In the genomic region with DNA sequence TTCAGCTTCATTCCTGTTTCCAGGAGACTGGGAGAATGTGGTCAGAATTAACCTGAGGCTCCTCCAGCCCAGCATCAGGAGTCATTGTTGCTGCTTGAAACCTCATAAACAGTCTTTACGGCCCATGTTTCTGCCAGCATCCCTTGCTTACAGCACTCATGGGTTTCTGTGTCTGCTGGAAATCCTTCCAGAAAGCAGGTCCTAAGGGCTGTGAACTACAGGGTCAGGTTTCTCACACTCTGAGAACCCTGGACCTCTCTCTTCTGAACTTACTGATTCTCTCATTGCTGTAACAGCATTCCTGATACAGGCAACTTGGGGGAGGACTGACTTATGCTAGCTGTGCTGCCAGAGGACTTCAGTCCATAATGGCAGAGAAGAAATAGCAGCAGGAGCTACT, we compare ENCODE assay signal across 23 mouse cellular contexts. TPM values are rescaled to one million over a fixed set of nuclear protein-coding genes. Genes with fewer than 3 reads are reported as not detected.
DNase-seq lines count a peak whose midpoint lies in the region; ATAC-seq and TF ChIP-seq lines count a peak whose summit lies in the region.
"Had no signal": no experiment of that assay in that cellular context is flagged by ENCODE, and none has a peak within 500 bp of the region (broad histone marks: within the 10 kb centered on the region; RNA-seq: fewer than 3 reads in every experiment).

No protein-coding gene starts in this region.

- peak; percentile 63 for DNase-seq in heart, adult 11 months
- no peak for DNase-seq in heart, adult 2 months
- DNase-seq in limb, embryonic 10.5 days (ENCODE audit: low spot score), result no peak
- DNase-seq in midbrain, embryonic 11.5 days (ENCODE audit: low spot score, missing footprints), result peak; percentile 71
- DNase-seq in midbrain, postnatal 0 days (ENCODE audit: low spot score), result no peak
- no peak for DNase-seq in limb, embryonic 14.5 days (ENCODE audit: low spot score)
- DNase-seq in kidney, adult 18-20 months, result no peak
- DNase-seq: adrenal gland, adult 2 months; adrenal gland, adult 8-10 months; adrenal gland, postnatal 10 days; adrenal gland, postnatal 14 days; adrenal gland, postnatal 25 days; adrenal gland, postnatal 36 days; B cell, adult 2 months; cerebellum, adult 11 months; cerebellum, adult 11-12 months had no signal

- 98% methylated on average over 1 of the region's 1 CpGs for WGBS in heart, adult 2 months
- 56% methylated on average over 1 of the region's 1 CpGs for WGBS in limb, embryonic 12.5 days
- WGBS in limb, embryonic 10.5 days, result 75% methylated on average over 1 of the region's 1 CpGs
- 88% methylated on average over 1 of the region's 1 CpGs for WGBS in midbrain, embryonic 11.5 days
- 97% methylated on average over 1 of the region's 1 CpGs for WGBS in midbrain, postnatal 0 days
- WGBS in limb, embryonic 14.5 days, result 39% methylated on average over 1 of the region's 1 CpGs

- no peak overlapping the region for H3K9ac ChIP-seq in heart, adult 2 months (ENCODE audit: low read depth, low read length)
- H3K9ac ChIP-seq in limb, embryonic 12.5 days (replicated peaks), result no peak overlapping the region
- H3K9ac ChIP-seq in midbrain, embryonic 11.5 days (ENCODE audit: low read length), result no peak overlapping the region
- no peak overlapping the region for H3K9ac ChIP-seq in midbrain, postnatal 0 days (replicated peaks; ENCODE audit: low read length, poor library complexity, severe bottlenecking)
- H3K9ac ChIP-seq in limb, embryonic 14.5 days (ENCODE audit: low read depth, low read length, severe bottlenecking), result no peak overlapping the region

- H3K9me3 ChIP-seq in limb, embryonic 12.5 days, result no peaks in the 10 kb centered on the region
- H3K9me3 ChIP-seq in limb, embryonic 10.5 days (replicated peaks), result no peaks in the 10 kb centered on the region
- no peaks in the 10 kb centered on the region for H3K9me3 ChIP-seq in midbrain, embryonic 11.5 days (ENCODE audit: control insufficient read depth, low read length)
- H3K9me3 ChIP-seq in midbrain, postnatal 0 days (ENCODE audit: low read length), result no peaks in the 10 kb centered on the region
- H3K9me3 ChIP-seq in limb, embryonic 14.5 days (ENCODE audit: control insufficient read depth, low read length), result no peaks in the 10 kb centered on the region
- H3K9me3 ChIP-seq: G1E had no signal

- TF ChIP-seq POLR2A in heart, adult 2 months (IDR thresholded peaks at IDR 0.05; ENCODE audit: insufficient read depth, low read depth, low read length), result no peak
- TF ChIP-seq POLR2A in limb, embryonic 14.5 days (IDR thresholded peaks at IDR 0.05; ENCODE audit: borderline replicate concordance, extremely low read depth, insufficient read depth, insufficient read length), result no peak

- H3K4me2 ChIP-seq in limb, embryonic 12.5 days, result no peak overlapping the region
- no peak overlapping the region for H3K4me2 ChIP-seq in midbrain, embryonic 11.5 days
- no peak overlapping the region for H3K4me2 ChIP-seq in midbrain, postnatal 0 days (ENCODE audit: low read depth, low read length, poor library complexity, severe bottlenecking)
- H3K4me2 ChIP-seq in limb, embryonic 14.5 days (replicated peaks; ENCODE audit: low read depth, low read length, severe bottlenecking), result no peak overlapping the region

- intact Hi-C loops in heart, adult 2 months (cut with DNase I), result no loop called here

- no peak overlapping the region for H3K4me3 ChIP-seq in heart, adult 2 months
- no peak overlapping the region for H3K4me3 ChIP-seq in limb, embryonic 12.5 days (replicated peaks)
- no peak overlapping the region for H3K4me3 ChIP-seq in limb, embryonic 10.5 days
- H3K4me3 ChIP-seq in midbrain, embryonic 11.5 days (ENCODE audit: low read depth, low read length), result no peak overlapping the region
- no peak overlapping the region for H3K4me3 ChIP-seq in midbrain, postnatal 0 days (ENCODE audit: low read depth, low read length)
- no peak overlapping the region for H3K4me3 ChIP-seq in limb, embryonic 14.5 days (replicated peaks; ENCODE audit: low read length)

- no peak for TF ChIP-seq EP300 in heart, adult 2 months (IDR thresholded peaks at IDR 0.05; ENCODE audit: insufficient read depth, low read depth, low read length)

- peaks cover 13% of the 10 kb centered on the region for H3K36me3 ChIP-seq in heart, adult 2 months (ENCODE audit: control insufficient read depth, insufficient read depth, low read length)
- H3K36me3 ChIP-seq in limb, embryonic 12.5 days, result peaks cover 11% of the 10 kb centered on the region; the same call in 1 of the 2 replicates
- no peaks in the 10 kb centered on the region; the same call in 1 of the 2 replicates for H3K36me3 ChIP-seq in limb, embryonic 10.5 days
- no peaks in the 10 kb centered on the region for H3K36me3 ChIP-seq in midbrain, embryonic 11.5 days (ENCODE audit: control insufficient read depth, insufficient read depth, low read length)
- no peaks in the 10 kb centered on the region for H3K36me3 ChIP-seq in midbrain, postnatal 0 days (ENCODE audit: insufficient read depth, low read length)
- 0 out of 2 replicates have a peak, but pooled peaks cover 3% of the 10 kb centered on the region for H3K36me3 ChIP-seq in limb, embryonic 14.5 days (ENCODE audit: control insufficient read depth, insufficient read depth, low read length)

- TF ChIP-seq CTCF in heart, adult 2 months (IDR thresholded peaks at IDR 0.05), result no peak
- TF ChIP-seq CTCF in midbrain, postnatal 0 days (IDR thresholded peaks at IDR 0.05), result no peak

- no peak overlapping the region for H3K27ac ChIP-seq in heart, adult 2 months
- H3K27ac ChIP-seq in limb, embryonic 12.5 days, result 0 out of 2 replicates have a peak overlapping the region, but pooled peaks have one; percentile 23
- H3K27ac ChIP-seq in limb, embryonic 10.5 days, result no peak overlapping the region
- no peak overlapping the region for H3K27ac ChIP-seq in midbrain, embryonic 11.5 days (ENCODE audit: low read depth, low read length)
- no peak overlapping the region for H3K27ac ChIP-seq in midbrain, postnatal 0 days (ENCODE audit: low read depth, low read length)
- H3K27ac ChIP-seq in limb, embryonic 14.5 days (replicated peaks; ENCODE audit: low read depth, low read length), result no peak overlapping the region

- no peaks in the 10 kb centered on the region for H3K27me3 ChIP-seq in heart, adult 2 months (ENCODE audit: control insufficient read depth, insufficient read depth, low read length)
- no peaks in the 10 kb centered on the region for H3K27me3 ChIP-seq in limb, embryonic 12.5 days
- H3K27me3 ChIP-seq in limb, embryonic 10.5 days (ENCODE audit: low read depth, poor library complexity, severe bottlenecking), result no peaks in the 10 kb centered on the region
- no peaks in the 10 kb centered on the region for H3K27me3 ChIP-seq in midbrain, embryonic 11.5 days (ENCODE audit: control insufficient read depth, insufficient read depth, low read length)
- no peaks in the 10 kb centered on the region for H3K27me3 ChIP-seq in midbrain, postnatal 0 days (ENCODE audit: insufficient read depth, low read length)
- no peaks in the 10 kb centered on the region for H3K27me3 ChIP-seq in limb, embryonic 14.5 days (ENCODE audit: control insufficient read depth, insufficient read depth, low read length)
- H3K27me3 ChIP-seq: CH12.LX, Patski had no signal

- H3K79me2 ChIP-seq in heart, adult 2 months (replicated peaks; ENCODE audit: control insufficient read depth, insufficient read depth, low read length), result peaks cover 4% of the 10 kb centered on the region; the same call in 1 of the 2 replicates

- ATAC-seq in limb, embryonic 12.5 days (ENCODE audit: insufficient number of reproducible peaks, insufficient read depth, low FRiP score, low TSS enrichment, low read depth), result no peak
- ATAC-seq in midbrain, embryonic 11.5 days (ENCODE audit: low FRiP score), result no peak
- no peak for ATAC-seq in midbrain, postnatal 0 days (ENCODE audit: low FRiP score)
- 0 out of 2 replicates have a peak, but pooled peaks have one; percentile 28 for ATAC-seq in limb, embryonic 14.5 days (ENCODE audit: low FRiP score, low read depth)
- ATAC-seq: activated CD4-positive, CD25-positive, alpha-beta regulatory T cell, adult 4 months; CD4-positive, CD25-positive, alpha-beta regulatory T cell, adult 4 months; Patski had no signal

- peaks cover 12% of the 10 kb centered on the region for H3K4me1 ChIP-seq in heart, adult 2 months (ENCODE audit: control insufficient read depth, insufficient read depth, low read length)
- peaks cover 37% of the 10 kb centered on the region for H3K4me1 ChIP-seq in limb, embryonic 12.5 days (replicated peaks)
- H3K4me1 ChIP-seq in limb, embryonic 10.5 days, result peaks cover 15% of the 10 kb centered on the region
- H3K4me1 ChIP-seq in midbrain, embryonic 11.5 days (ENCODE audit: control insufficient read depth, insufficient read depth, low read length), result peaks cover 4% of the 10 kb centered on the region
- no peaks in the 10 kb centered on the region for H3K4me1 ChIP-seq in midbrain, postnatal 0 days (ENCODE audit: insufficient read depth, low read length)
- H3K4me1 ChIP-seq in limb, embryonic 14.5 days (ENCODE audit: control insufficient read depth, insufficient read depth, low read length), result peaks cover 32% of the 10 kb centered on the region

RNA-seq across cellular contexts. Expression of gene Plod2, which starts 22.4 kb away (rescaled TPM):
- 10 to 100 TPM; 15.8 to 18.9 TPM for total RNA-seq in heart, adult 2 months (2021)
- 7.7 and 18.7 TPM in 2 replicates for polyA plus RNA-seq in heart, adult 2 months (2012; rRNA removed)
- polyA plus RNA-seq in limb, embryonic 12.5 days (2016; fragmentation: Nextera tagmentation; extraction: Ambion mirVana), result 51.5 and 52.2 TPM in 2 replicates
- polyA plus RNA-seq in limb, embryonic 10.5 days (2016; fragmentation: Nextera tagmentation; extraction: Ambion mirVana), result 19.2 and 29.5 TPM in 2 replicates
- polyA plus RNA-seq in midbrain, embryonic 11.5 days (2014; fragmentation: Nextera tagmentation; extraction: Ambion mirVana), result 25.2 and 26.6 TPM in 2 replicates
- total RNA-seq in midbrain, postnatal 0 days (2014; rRNA removed), result 13.4 and 15.2 TPM in 2 replicates
- polyA plus RNA-seq in midbrain, postnatal 0 days (2015; fragmentation: Nextera tagmentation; extraction: Ambion mirVana), result 5.3 and 6.3 TPM in 2 replicates
- 103 and 108 TPM in 2 replicates for polyA plus RNA-seq in limb, embryonic 14.5 days (2012; rRNA removed)
- 56.6 and 57.5 TPM in 2 replicates for polyA plus RNA-seq in limb, embryonic 14.5 days (2014; fragmentation: Nextera tagmentation; extraction: Ambion mirVana)
- total RNA-seq: CH12.LX, MEL had no signal

Comparison
In these comparisons a context has a peak if more than half of its experiments do, and no peak if none do; other contexts are left out.
1. DNase-seq: peak in heart, adult 11 months (single experiment) and midbrain, embryonic 11.5 days (single experiment); none in heart, adult 2 months (0 of 2), limb, embryonic 10.5 days (single experiment), midbrain, postnatal 0 days (single experiment), limb, embryonic 14.5 days (single experiment) and kidney, adult 18-20 months (single experiment).